Mouse (Mus musculus) cerebellum, adult 2 months (tissue): ENCODE measurements around the gene Iyd.

ENCODE experiments used
- CTCF ChIP-seq: fragments of 200-500 bp; IDR thresholded peaks from 2 replicates; pipeline ENCODE4 v1.5.1; 2011; ENCODE audit warnings: low read depth, mild to moderate bottlenecking, control low read depth, low read length, moderate library complexity, borderline replicate concordance; ENCODE audit not compliant: insufficient read depth
- POLR2A ChIP-seq: fragments of 200-500 bp; IDR thresholded peaks from 2 replicates; pipeline ENCODE4 v1.6.1; 2011; ENCODE audit warnings: low read length, control low read depth, borderline replicate concordance; ENCODE audit not compliant: insufficient read depth

- TF ChIP-seq POLR2A = no peak
- no peak for TF ChIP-seq CTCF
Observed at GRCm38 (mm10) chr10:3514634-3515033, 25.4 kb upstream of the Iyd start.
